Mouse (Mus musculus) hindbrain, embryonic 15.5 days (tissue): Measurements from ENCODE around the gene Ddx20. TPM values are rescaled to one million over a fixed set of nuclear protein-coding genes. Genes with fewer than 3 reads are reported as not detected.

ENCODE experiments used
- ATAC-seq: fragments of 200-750 bp; cut with Nextera tagmentation; 2 replicates; pipeline ENCODE4 v1.8.0; 2017; ENCODE audit warnings: low read depth, moderate number of reproducible peaks, moderate TSS enrichment; ENCODE audit not compliant: low FRiP score
- H3K27ac ChIP-seq: fragments of 300-500 bp; sonication (generic); replicated peaks from 2 replicates; pipeline ENCODE4 v1.5.1; 2015; ENCODE audit warnings: mild to moderate bottlenecking, inconsistent platforms
- H3K27me3 ChIP-seq: fragments of 300-500 bp; sonication (generic); 2 replicates; pipeline ENCODE4 v1.6.1; 2015; ENCODE audit warnings: control low read depth, inconsistent platforms
- H3K36me3 ChIP-seq: fragments of 300-500 bp; sonication (generic); 2 replicates; pipeline ENCODE4 v1.6.1; 2015; ENCODE audit warnings: control low read depth, inconsistent platforms
- H3K4me1 ChIP-seq: fragments of 300-500 bp; sonication (generic); replicated peaks from 2 replicates; pipeline ENCODE4 v1.6.1; 2015; ENCODE audit warnings: control low read depth, inconsistent platforms
- H3K4me2 ChIP-seq: fragments of 300-500 bp; sonication (generic); 2 replicates; pipeline ENCODE4 v1.6.1; 2015; ENCODE audit warnings: moderate library complexity, mild to moderate bottlenecking, inconsistent platforms
- H3K4me3 ChIP-seq: fragments of 300-500 bp; sonication (generic); 2 replicates; pipeline ENCODE4 v1.5.1; 2015; ENCODE audit warnings: mild to moderate bottlenecking, inconsistent platforms
- H3K9ac ChIP-seq: fragments of 300-500 bp; sonication (generic); 2 replicates; pipeline ENCODE4 v1.6.1; 2015; ENCODE audit warnings: inconsistent platforms
- H3K9me3 ChIP-seq: fragments of 300-500 bp; sonication (generic); 2 replicates; pipeline ENCODE4 v1.6.1; 2016; ENCODE audit warnings: control low read depth, inconsistent platforms
- WGBS: fragments of 180-500 bp; shearing (Covaris S2); methylation state at CpG from one replicate; pipeline ENCODE4 v1.1.7; 2015; 5-methylcytosine and 5-hydroxymethylcytosine counted together
- polyA plus RNA-seq: library from polyadenylated mRNA; unstranded; fragments of >200 nt; fragmentation: Nextera tagmentation; extraction: Ambion mirVana; gene quantifications from 2 replicates; pipeline ENCODE4 v1.2.1, GENCODE M21; 2015

The Ddx20 gene
- polyA plus RNA-seq, 1 experiment from 2014 or later = 23.8 TPM

GRCm38 (mm10) chr3:105717856-105718555 lies 30.6 kb upstream of the Ddx20 start:
- Histone ChIP-seq H3K36me3 (no peaks in the 10 kb centered on the region), H3K27ac (peak overlapping the region; percentile 51; the same call in 1 of the 2 replicates), H3K9ac (no peak overlapping the region), H3K4me2 (no peak overlapping the region), H3K9me3 (no peaks in the 10 kb centered on the region), H3K4me1 (peaks cover 24% of the 10 kb centered on the region), H3K27me3 (no peaks in the 10 kb centered on the region), H3K4me3 (no peak overlapping the region)
- 27% methylated on average over 11 of the region's 11 CpGs for WGBS
- ATAC-seq = peak; percentile 45; the same call in 1 of the 2 replicates

- Histone ChIP-seq H3K36me3 (no peaks in the 10 kb centered on the region), H3K9me3 (no peaks in the 10 kb centered on the region), H3K4me3 (no peak overlapping the region), H3K4me1 (peaks cover 24% of the 10 kb centered on the region), H3K9ac (no peak overlapping the region), H3K27me3 (no peaks in the 10 kb centered on the region), H3K4me2 (no peak overlapping the region), H3K27ac (0 out of 2 replicates have a peak overlapping the region, but pooled peaks have one; percentile 24)
- 62% methylated on average over 18 of the region's 18 CpGs for WGBS
- ATAC-seq = no peak
Measured at GRCm38 (mm10) chr3:105716353-105717000, 29.1 kb upstream of the Ddx20 start.

GRCm38 (mm10) chr3:105714820-105715167 lies 27.4 kb upstream of the Ddx20 start:
- ATAC-seq = no peak
- Histone ChIP-seq H3K4me2 (no peak overlapping the region), H3K9me3 (no peaks in the 10 kb centered on the region), H3K27ac (peak overlapping the region; percentile 44; the same call in 1 of the 2 replicates), H3K27me3 (no peaks in the 10 kb centered on the region), H3K36me3 (no peaks in the 10 kb centered on the region), H3K4me1 (peaks cover 33% of the 10 kb centered on the region), H3K4me3 (no peak overlapping the region), H3K9ac (no peak overlapping the region)

GRCm38 (mm10) chr3:105714091-105714819 lies 26.9 kb upstream of the Ddx20 start:
- Histone ChIP-seq H3K27ac (peak overlapping the region; percentile 67), H3K36me3 (no peaks in the 10 kb centered on the region)
- 17% methylated on average over 8 of the region's 8 CpGs for WGBS

GRCm38 (mm10) chr3:105712827-105713226 lies 25.5 kb upstream of the Ddx20 start:
- Histone ChIP-seq H3K4me2 (no peak overlapping the region), H3K9ac (no peak overlapping the region), H3K4me1 (peaks cover 27% of the 10 kb centered on the region), H3K9me3 (no peaks in the 10 kb centered on the region), H3K27ac (0 out of 2 replicates have a peak overlapping the region, but pooled peaks have one; percentile 67), H3K4me3 (no peak overlapping the region), H3K36me3 (no peaks in the 10 kb centered on the region), H3K27me3 (no peaks in the 10 kb centered on the region)
- no peak for ATAC-seq

More at GRCm38 (mm10) chr3:105714091-105714819, 26.9 kb upstream of the Ddx20 start:
- ATAC-seq = peak; percentile 66
- Histone ChIP-seq H3K4me2 (0 out of 2 replicates have a peak overlapping the region, but pooled peaks have one; percentile 1), H3K27me3 (no peaks in the 10 kb centered on the region), H3K9me3 (no peaks in the 10 kb centered on the region), H3K4me3 (no peak overlapping the region), H3K9ac (no peak overlapping the region), H3K4me1 (peaks cover 33% of the 10 kb centered on the region)

- 55% methylated on average over 7 of the region's 7 CpGs for WGBS
- peak overlapping the region; percentile 77; the same call in 1 of the 2 replicates for H3K27ac ChIP-seq
- H3K4me1 ChIP-seq = peaks cover 19% of the 10 kb centered on the region
- H3K36me3 ChIP-seq = no peaks in the 10 kb centered on the region
- no peaks in the 10 kb centered on the region for H3K27me3 ChIP-seq
- H3K9me3 ChIP-seq = no peaks in the 10 kb centered on the region
- no peak overlapping the region for H3K9ac ChIP-seq
- no peak overlapping the region for H3K4me3 ChIP-seq
- no peak overlapping the region for H3K4me2 ChIP-seq
- ATAC-seq = no peak
Measured at GRCm38 (mm10) chr3:105711741-105712140, 24.4 kb upstream of the Ddx20 start.

GRCm38 (mm10) chr3:105710246-105710645 lies 22.9 kb upstream of the Ddx20 start:
- WGBS = 53% methylated on average over 6 of the region's 6 CpGs
- Histone ChIP-seq H3K4me1 (peaks cover 26% of the 10 kb centered on the region), H3K27ac (peak overlapping the region; percentile 77), H3K9me3 (no peaks in the 10 kb centered on the region), H3K4me2 (no peak overlapping the region; the same call in 1 of the 2 replicates), H3K4me3 (no peak overlapping the region), H3K36me3 (no peaks in the 10 kb centered on the region), H3K27me3 (peaks cover 5% of the 10 kb centered on the region; the same call in 1 of the 2 replicates), H3K9ac (no peak overlapping the region)
- ATAC-seq = peak; percentile 79

- no peak overlapping the region for H3K4me3 ChIP-seq
- peaks cover 5% of the 10 kb centered on the region; the same call in 1 of the 2 replicates for H3K27me3 ChIP-seq
- H3K27ac ChIP-seq = 0 out of 2 replicates have a peak overlapping the region, but pooled peaks have one; percentile 69
- no peaks in the 10 kb centered on the region for H3K9me3 ChIP-seq
- WGBS = 19% methylated on average over 7 of the region's 7 CpGs
- peaks cover 31% of the 10 kb centered on the region for H3K4me1 ChIP-seq
- peak overlapping the region; percentile 99 for H3K4me2 ChIP-seq
- H3K36me3 ChIP-seq = no peaks in the 10 kb centered on the region
- no peak overlapping the region for H3K9ac ChIP-seq
- ATAC-seq = no peak
Measured at GRCm38 (mm10) chr3:105707590-105707989, 20.2 kb upstream of the Ddx20 start.

GRCm38 (mm10) chr3:105706366-105707020 lies 19.1 kb upstream of the Ddx20 start:
- ATAC-seq = no peak
- 34% methylated on average over 4 of the region's 4 CpGs for WGBS
- Histone ChIP-seq H3K27ac (peak overlapping the region; percentile 69), H3K4me1 (peaks cover 31% of the 10 kb centered on the region), H3K9me3 (no peaks in the 10 kb centered on the region), H3K4me2 (peak overlapping the region; percentile 99), H3K9ac (0 out of 2 replicates have a peak overlapping the region, but pooled peaks have one; percentile 53), H3K27me3 (peaks cover 14% of the 10 kb centered on the region; the same call in 1 of the 2 replicates), H3K36me3 (no peaks in the 10 kb centered on the region), H3K4me3 (peak overlapping the region; percentile 52)

- H3K9me3 ChIP-seq = no peaks in the 10 kb centered on the region
- H3K4me1 ChIP-seq = peaks cover 29% of the 10 kb centered on the region
- no peak for ATAC-seq
- H3K36me3 ChIP-seq = no peaks in the 10 kb centered on the region
- H3K27ac ChIP-seq = peak overlapping the region; percentile 69
- peak overlapping the region; percentile 99 for H3K4me2 ChIP-seq
- H3K4me3 ChIP-seq = peak overlapping the region; percentile 52
- H3K9ac ChIP-seq = peak overlapping the region; percentile 53
- peaks cover 15% of the 10 kb centered on the region; the same call in 1 of the 2 replicates for H3K27me3 ChIP-seq
- WGBS = 11% methylated on average over 3 of the region's 3 CpGs
Measured at GRCm38 (mm10) chr3:105705561-105705960, 18.2 kb upstream of the Ddx20 start.

GRCm38 (mm10) chr3:105705061-105705549 lies 17.7 kb upstream of the Ddx20 start:
- H3K4me1 ChIP-seq = peaks cover 24% of the 10 kb centered on the region
- peak overlapping the region; percentile 99 for H3K4me2 ChIP-seq
- no peaks in the 10 kb centered on the region for H3K36me3 ChIP-seq
- H3K9ac ChIP-seq = peak overlapping the region; percentile 53
- H3K9me3 ChIP-seq = no peaks in the 10 kb centered on the region
- under 1% methylated on average over 28 of the region's 28 CpGs for WGBS
- ATAC-seq = peak; percentile 57
- H3K27me3 ChIP-seq = peaks cover 15% of the 10 kb centered on the region; the same call in 1 of the 2 replicates
- peak overlapping the region; percentile 69 for H3K27ac ChIP-seq
- peak overlapping the region; percentile 52 for H3K4me3 ChIP-seq
